9 mouse cellular contexts compared by ENCODE assay signal in the genomic region with DNA sequence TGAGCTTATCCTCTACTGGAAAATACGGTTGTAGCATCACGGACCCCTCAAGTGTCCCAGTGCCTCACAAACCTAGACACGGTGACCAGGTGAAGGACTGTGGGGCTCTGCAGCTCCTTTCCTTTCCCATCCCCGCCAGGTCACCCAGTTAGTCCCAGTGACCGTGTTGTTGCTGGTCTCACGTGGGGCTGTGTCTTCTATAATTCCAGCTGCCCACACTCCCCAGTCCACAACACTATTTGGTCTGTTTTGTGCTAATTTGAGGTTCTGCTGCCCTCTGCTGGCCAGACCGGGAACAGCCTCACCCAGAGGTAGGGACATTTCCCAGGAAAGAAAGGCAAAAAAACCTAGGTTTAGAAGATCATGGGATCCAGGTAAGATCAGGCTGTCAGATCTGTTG.
DNase-seq lines count a peak whose midpoint lies in the region; ATAC-seq lines count a peak whose summit lies in the region.
"Had no signal": no experiment of that assay in that cellular context is flagged by ENCODE, and none has a peak within 500 bp of the region (broad histone marks: within the 10 kb centered on the region; RNA-seq: fewer than 3 reads in every experiment).

No protein-coding gene starts in this region.

- no peaks in the 10 kb centered on the region; the same call in 1 of the 2 replicates for H3K4me1 ChIP-seq in neural tube, embryonic 13.5 days (replicated peaks)

- no peaks in the 10 kb centered on the region for H3K27me3 ChIP-seq in neural tube, embryonic 13.5 days

- no peak overlapping the region for H3K4me2 ChIP-seq in neural tube, embryonic 13.5 days

- ATAC-seq in granulocyte monocyte progenitor cell, adult 5-6 weeks (replicated peaks; ENCODE audit: poor library complexity, severe bottlenecking) = peak; percentile 79
- ATAC-seq in neural tube, embryonic 13.5 days (ENCODE audit: low read depth) = peak; percentile 37; the same call in 1 of the 2 replicates

- peaks cover 10% of the 10 kb centered on the region for H3K36me3 ChIP-seq in neural tube, embryonic 13.5 days

- H3K9me3 ChIP-seq in neural tube, embryonic 13.5 days = no peaks in the 10 kb centered on the region

- no peak overlapping the region for H3K4me3 ChIP-seq in neural tube, embryonic 13.5 days
- H3K4me3 ChIP-seq: erythroblast, embryonic 14.5 days had no signal

- DNase-seq in B cell, adult 2 months = peak; percentile 82 to 84
- peak; percentile 82 for DNase-seq in adrenal gland, adult 2 months
- DNase-seq in embryo, embryonic 10 days (ENCODE audit: low spot score) = peak; percentile 82
- DNase-seq in kidney, postnatal 25 days = peak; percentile 69 to 92
- peak; percentile 66 to 71 for DNase-seq in lung, adult 18-20 months
- DNase-seq in testis, postnatal 14 days (ENCODE audit: low spot score) = peak; percentile 34

- H3K27ac ChIP-seq in neural tube, embryonic 13.5 days (replicated peaks) = no peak overlapping the region

- H3K9ac ChIP-seq in neural tube, embryonic 13.5 days = no peak overlapping the region

- 39% methylated on average over 7 of the region's 7 CpGs for WGBS in neural tube, embryonic 13.5 days
